11 mouse cellular contexts compared by ENCODE assay signal in the genomic region with DNA sequence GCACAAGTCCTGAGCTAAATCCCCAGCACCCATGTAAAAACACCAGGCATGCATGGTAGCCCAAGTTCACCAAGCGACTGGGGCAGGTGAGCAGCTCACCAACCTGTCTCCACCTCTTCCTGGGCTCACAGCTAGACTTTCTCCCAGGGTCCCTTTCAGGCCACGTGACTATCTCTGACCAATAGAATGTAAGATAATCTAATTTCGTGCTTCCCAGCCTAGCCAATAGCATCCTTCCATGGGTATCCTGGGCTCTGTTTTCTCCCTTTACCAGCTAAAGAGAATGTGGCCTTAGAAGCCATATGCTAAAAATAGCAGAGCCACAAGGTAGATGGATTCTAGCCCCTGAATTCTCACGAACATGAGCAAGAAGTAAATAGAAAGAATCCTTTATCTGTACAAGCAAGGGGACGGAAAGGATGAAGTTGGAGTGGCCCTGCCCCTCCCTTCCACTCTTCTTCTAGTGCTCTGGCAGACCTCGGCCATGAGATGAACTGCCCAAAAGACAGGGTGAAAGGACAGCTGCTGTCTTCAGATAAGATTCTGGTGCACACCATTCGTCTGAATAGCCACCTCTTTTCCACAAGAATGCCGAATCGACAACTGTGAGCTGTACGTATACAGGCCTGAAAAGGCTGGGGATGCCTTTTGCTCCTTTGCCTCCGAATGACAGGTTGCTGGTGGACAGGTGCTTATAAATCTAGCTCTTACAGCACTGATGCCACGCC. TPM values are rescaled to one million over a fixed set of nuclear protein-coding genes. Genes with fewer than 3 reads are reported as not detected.
A peak's percentile ranks its signal among the peaks of the same experiment; 100 is the strongest.
DNase-seq lines count a peak whose midpoint lies in the region; ATAC-seq lines count a peak whose summit lies in the region.
"Had no signal": no experiment of that assay in that cellular context is flagged by ENCODE, and none has a peak within 500 bp of the region (broad histone marks: within the 10 kb centered on the region; RNA-seq: fewer than 3 reads in every experiment).

No protein-coding gene starts in this region.

- H3K4me3 ChIP-seq in heart, embryonic 10.5 days, result peak overlapping the region; percentile 35
- no peak overlapping the region for H3K4me3 ChIP-seq in intestine, embryonic 16.5 days (ENCODE audit: low read length)
- H3K4me3 ChIP-seq: forebrain, embryonic 15.5 days had no signal

- H3K9ac ChIP-seq in intestine, embryonic 16.5 days (ENCODE audit: low read depth, low read length), result no peak overlapping the region
- H3K9ac ChIP-seq: forebrain, embryonic 15.5 days had no signal

- peak overlapping the region; percentile 88 for H3K27ac ChIP-seq in heart, embryonic 10.5 days
- no peak overlapping the region for H3K27ac ChIP-seq in intestine, embryonic 16.5 days (ENCODE audit: low read length)
- H3K27ac ChIP-seq: forebrain, embryonic 15.5 days had no signal

- peak; percentile 88 for DNase-seq in heart, embryonic 10.5 days (ENCODE audit: low spot score)
- DNase-seq in heart, postnatal 36 days, result no peak
- DNase-seq in spleen, postnatal 10 days (ENCODE audit: low spot score in 2 of 2), result peak; percentile 31 to 63
- DNase-seq in spleen, adult 12 weeks (ENCODE audit: low spot score), result no peak
- no peak for DNase-seq in adrenal gland, adult (ENCODE audit: inconsistent age in 2 of 2, low spot score in 1 of 2)
- no peak for DNase-seq in kidney, adult 9 months
- DNase-seq in layer of hippocampus, adult 8-10 months (ENCODE audit: low spot score in 2 of 2), result no peak
- DNase-seq: kidney, postnatal 25 days had no signal

- H3K9me3 ChIP-seq in heart, embryonic 10.5 days, result no peaks in the 10 kb centered on the region
- H3K9me3 ChIP-seq in intestine, embryonic 16.5 days (ENCODE audit: control insufficient read depth, low read length), result no peaks in the 10 kb centered on the region
- H3K9me3 ChIP-seq: forebrain, embryonic 15.5 days had no signal

- H3K4me2 ChIP-seq in intestine, embryonic 16.5 days (ENCODE audit: low read depth, low read length), result no peak overlapping the region
- H3K4me2 ChIP-seq: forebrain, embryonic 15.5 days had no signal

- H3K4me1 ChIP-seq in heart, embryonic 10.5 days, result peaks cover 97% of the 10 kb centered on the region
- H3K4me1 ChIP-seq in intestine, embryonic 16.5 days (ENCODE audit: control insufficient read depth, insufficient read depth, low read length), result peaks cover 3% of the 10 kb centered on the region; the same call in 1 of the 2 replicates
- H3K4me1 ChIP-seq: forebrain, embryonic 15.5 days had no signal

- 51% methylated on average over 12 of the region's 12 CpGs for WGBS in heart, embryonic 10.5 days
- whole genome bisulfite sequencing in intestine, embryonic 16.5 days, result 74% methylated on average over 12 of the region's 12 CpGs

- H3K36me3 ChIP-seq in heart, embryonic 10.5 days, result peaks cover 7% of the 10 kb centered on the region; the same call in 1 of the 2 replicates
- H3K36me3 ChIP-seq in intestine, embryonic 16.5 days (ENCODE audit: control insufficient read depth, insufficient read depth, low read length), result no peaks in the 10 kb centered on the region
- H3K36me3 ChIP-seq: forebrain, embryonic 15.5 days had no signal

- intact Hi-C loops in heart, postnatal 36 days (cut with DNase I), result no loop called here

- peak; percentile 47 for ATAC-seq in intestine, embryonic 16.5 days
- ATAC-seq: forebrain, embryonic 15.5 days had no signal

- no peaks in the 10 kb centered on the region for H3K27me3 ChIP-seq in heart, embryonic 10.5 days (ENCODE audit: insufficient read depth, poor library complexity, severe bottlenecking)
- H3K27me3 ChIP-seq in intestine, embryonic 16.5 days (replicated peaks; ENCODE audit: control insufficient read depth, insufficient read depth, low read length), result no peaks in the 10 kb centered on the region
- H3K27me3 ChIP-seq: forebrain, embryonic 15.5 days had no signal

RNA-seq across cellular contexts. Expression of a gene that starts 41.5 kb away (rescaled TPM):
- 32.5 and 43.7 TPM in 2 replicates for polyA plus RNA-seq in heart, embryonic 10.5 days (2016; fragmentation: Nextera tagmentation; extraction: Ambion mirVana)
- 100 to 1,000 TPM; 323 to 334 TPM for total RNA-seq in heart, postnatal 36 days (2021)
- 6.3 and 7.5 TPM in 2 replicates for polyA plus RNA-seq in intestine, embryonic 16.5 days (2015; fragmentation: Nextera tagmentation; extraction: Ambion mirVana)
- total RNA-seq in layer of hippocampus, adult 8-10 months (2022), result under 1 TPM; 0.27 to 0.48 (median 0.42) TPM
- total RNA-seq: monocyte, adult 5-6 weeks had no signal

Comparison
In these comparisons a context has a peak if more than half of its experiments do, and no peak if none do; other contexts are left out.
1. DNase-seq: peak in heart, embryonic 10.5 days (single experiment) and spleen, postnatal 10 days (2 of 2); none in heart, postnatal 36 days (0 of 2), spleen, adult 12 weeks (single experiment), adrenal gland, adult (0 of 2), kidney, adult 9 months (single experiment) and layer of hippocampus, adult 8-10 months (0 of 2).
2. RNA of a gene that starts 41.5 kb away (total RNA-seq): 323 to 334 TPM in heart, postnatal 36 days; 0.27 to 0.48 TPM in layer of hippocampus, adult 8-10 months; every median in the first group is over 100 times any median in the second.